Mouse (Mus musculus) hindbrain, postnatal 0 days (tissue): ENCODE data around the gene Tbc1d1. TPM values are rescaled to one million over a fixed set of nuclear protein-coding genes. Genes with fewer than 3 reads are reported as not detected.

Source experiments
- ATAC-seq: fragments of 200-750 bp; cut with Nextera tagmentation; 2 replicates; pipeline ENCODE4 v1.8.0; 2017; ENCODE audit warnings: mild to moderate bottlenecking, moderate TSS enrichment, moderate library complexity
- DNase-seq: peaks from one replicate; pipeline ENCODE4 v3.0.0-alpha.2; 2015; ENCODE audit warnings: low spot score
- H3K27ac ChIP-seq: fragments of 300-500 bp; sonication (generic); 2 replicates; pipeline ENCODE4 v1.5.1; 2014; ENCODE audit warnings: mild to moderate bottlenecking
- H3K27me3 ChIP-seq: fragments of 300-500 bp; sonication (generic); 2 replicates; pipeline ENCODE4 v1.6.1; 2014; ENCODE audit warnings: low read length, mixed read lengths; ENCODE audit not compliant: insufficient read depth
- H3K36me3 ChIP-seq: fragments of 300-500 bp; sonication (generic); 2 replicates; pipeline ENCODE4 v1.6.1; 2014; ENCODE audit warnings: low read length, mixed read lengths; ENCODE audit not compliant: insufficient read depth
- H3K4me1 ChIP-seq: fragments of 300-500 bp; sonication (generic); 2 replicates; pipeline ENCODE4 v1.6.1; 2014; ENCODE audit warnings: antibody characterized with exemption, low read length, mixed read lengths; ENCODE audit not compliant: insufficient read depth
- H3K4me2 ChIP-seq: fragments of 300-500 bp; sonication (generic); 2 replicates; pipeline ENCODE4 v1.6.1; 2014; ENCODE audit warnings: low read depth, mild to moderate bottlenecking, low read length, moderate library complexity, mixed read lengths
- H3K4me3 ChIP-seq: fragments of 300-500 bp; sonication (generic); 2 replicates; pipeline ENCODE4 v1.5.1; 2014; ENCODE audit warnings: low read length
- H3K9ac ChIP-seq: fragments of 300-500 bp; sonication (generic); replicated peaks from 2 replicates; pipeline ENCODE4 v1.6.1; 2014; ENCODE audit warnings: mild to moderate bottlenecking, low read length, moderate library complexity, mixed read lengths
- H3K9me3 ChIP-seq: fragments of 300-500 bp; sonication (generic); 2 replicates; pipeline ENCODE4 v1.6.1; 2016; ENCODE audit warnings: low read length, mixed read lengths
- CTCF ChIP-seq: IDR thresholded peaks from 2 replicates; pipeline ENCODE4 v1.5.1; 2016; ENCODE audit warnings: antibody characterized with exemption, control low read depth, low read depth
- WGBS: fragments of 180-500 bp; shearing (Covaris S2); extraction: QIAGEN DNeasy Blood & Tissue Kit; methylation state at CpG from one replicate; pipeline ENCODE4 v1.1.7; 2014; 5-methylcytosine and 5-hydroxymethylcytosine counted together
- polyA plus RNA-seq: library from polyadenylated mRNA; unstranded; fragments of >200 nt; fragmentation: Nextera tagmentation; extraction: Ambion mirVana; gene quantifications from 2 replicates; pipeline ENCODE4 v1.2.1, GENCODE M21; 2015
- total RNA-seq: library from RNA; depleted of rRNA; stranded (reverse); fragments of >200 nt; gene quantifications from 2 replicates; pipeline ENCODE4 v1.2.3, GENCODE M21; 2014

Tbc1d1 gene
- total and polyA plus RNA-seq, 2 experiments from 2014 or later = 7.2 to 19.2 TPM

DNA sequence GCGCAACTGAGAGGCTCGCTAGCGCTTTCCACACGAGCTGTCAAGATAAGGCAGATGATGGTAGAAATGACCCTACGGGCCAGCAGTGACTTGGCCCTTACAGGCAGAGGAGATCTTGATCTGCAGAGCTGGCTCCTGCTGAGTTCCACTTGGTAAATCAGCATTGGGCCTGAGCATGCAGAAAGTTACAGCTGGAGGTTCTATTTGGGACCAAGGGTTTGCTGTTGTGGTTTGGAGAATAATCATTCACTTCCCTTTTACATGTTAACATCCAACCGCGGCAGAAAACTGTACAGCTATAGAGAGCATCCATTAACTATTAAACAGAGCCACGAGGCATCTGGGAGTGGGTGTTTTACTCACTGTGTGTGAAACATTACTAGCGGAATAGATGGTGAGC, 111.2 kb downstream of the Tbc1d1 start:
- 86% methylated on average over 9 of the region's 9 CpGs for WGBS
- TF ChIP-seq CTCF = no peak
- no peaks in the 10 kb centered on the region for H3K36me3 ChIP-seq
- no peaks in the 10 kb centered on the region for H3K27me3 ChIP-seq
- H3K4me2 ChIP-seq = no peak overlapping the region
- no peaks in the 10 kb centered on the region for H3K9me3 ChIP-seq
- no peak overlapping the region for H3K9ac ChIP-seq
- H3K27ac ChIP-seq = no peak overlapping the region
- H3K4me3 ChIP-seq = no peak overlapping the region
- H3K4me1 ChIP-seq = no peaks in the 10 kb centered on the region
- DNase-seq (no peak), ATAC-seq (no peak)

GRCm38 (mm10) chr5:64269669-64270068, 113.6 kb downstream of the Tbc1d1 start:
- ATAC-seq (no peak), DNase-seq (no peak)
- 27% methylated on average over 7 of the region's 7 CpGs for WGBS
- H3K4me2 ChIP-seq = no peak overlapping the region
- TF ChIP-seq CTCF = no peak
- H3K9me3 ChIP-seq = no peaks in the 10 kb centered on the region
- H3K4me1 ChIP-seq = no peaks in the 10 kb centered on the region
- H3K36me3 ChIP-seq = no peaks in the 10 kb centered on the region
- H3K9ac ChIP-seq = no peak overlapping the region
- no peak overlapping the region for H3K4me3 ChIP-seq
- H3K27me3 ChIP-seq = no peaks in the 10 kb centered on the region
- H3K27ac ChIP-seq = no peak overlapping the region

GRCm38 (mm10) chr5:64273517-64273916, 117.4 kb downstream of the Tbc1d1 start:
- Histone ChIP-seq H3K36me3 (no peaks in the 10 kb centered on the region), H3K4me3 (no peak overlapping the region), H3K4me2 (no peak overlapping the region), H3K27me3 (no peaks in the 10 kb centered on the region), H3K4me1 (no peaks in the 10 kb centered on the region), H3K9me3 (no peaks in the 10 kb centered on the region), H3K27ac (no peak overlapping the region), H3K9ac (no peak overlapping the region)
- ATAC-seq (no peak), DNase-seq (no peak)
- TF ChIP-seq CTCF = no peak
- WGBS = 80% methylated on average over 1 of the region's 1 CpGs

DNA sequence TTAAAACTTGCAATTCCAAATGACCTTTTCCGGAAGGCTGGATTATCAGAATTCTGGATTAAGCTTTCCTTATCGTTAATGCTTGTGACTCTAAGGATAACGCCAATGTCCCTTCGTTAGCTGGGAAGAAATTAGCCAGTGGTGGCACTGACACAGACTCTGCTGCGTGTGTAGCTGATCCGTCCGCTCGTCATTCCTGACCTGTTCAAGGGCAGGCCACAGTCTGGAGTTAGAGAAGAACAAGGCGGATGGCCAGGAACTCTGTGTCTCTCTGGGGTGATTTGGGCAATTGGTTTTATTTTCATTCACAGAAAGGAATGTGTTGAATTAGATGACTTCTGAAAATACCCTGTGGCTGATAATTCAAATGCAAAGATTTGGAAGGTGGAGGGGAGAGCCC, 118.2 kb downstream of the Tbc1d1 start:
- ATAC-seq = no peak
- Histone ChIP-seq H3K36me3 (no peaks in the 10 kb centered on the region), H3K4me2 (no peak overlapping the region), H3K4me1 (no peaks in the 10 kb centered on the region), H3K9ac (no peak overlapping the region), H3K27ac (no peak overlapping the region), H3K9me3 (no peaks in the 10 kb centered on the region), H3K4me3 (no peak overlapping the region), H3K27me3 (no peaks in the 10 kb centered on the region)
- TF ChIP-seq CTCF = no peak
- DNase-seq = no peak
- 87% methylated on average over 9 of the region's 9 CpGs for WGBS

DNA sequence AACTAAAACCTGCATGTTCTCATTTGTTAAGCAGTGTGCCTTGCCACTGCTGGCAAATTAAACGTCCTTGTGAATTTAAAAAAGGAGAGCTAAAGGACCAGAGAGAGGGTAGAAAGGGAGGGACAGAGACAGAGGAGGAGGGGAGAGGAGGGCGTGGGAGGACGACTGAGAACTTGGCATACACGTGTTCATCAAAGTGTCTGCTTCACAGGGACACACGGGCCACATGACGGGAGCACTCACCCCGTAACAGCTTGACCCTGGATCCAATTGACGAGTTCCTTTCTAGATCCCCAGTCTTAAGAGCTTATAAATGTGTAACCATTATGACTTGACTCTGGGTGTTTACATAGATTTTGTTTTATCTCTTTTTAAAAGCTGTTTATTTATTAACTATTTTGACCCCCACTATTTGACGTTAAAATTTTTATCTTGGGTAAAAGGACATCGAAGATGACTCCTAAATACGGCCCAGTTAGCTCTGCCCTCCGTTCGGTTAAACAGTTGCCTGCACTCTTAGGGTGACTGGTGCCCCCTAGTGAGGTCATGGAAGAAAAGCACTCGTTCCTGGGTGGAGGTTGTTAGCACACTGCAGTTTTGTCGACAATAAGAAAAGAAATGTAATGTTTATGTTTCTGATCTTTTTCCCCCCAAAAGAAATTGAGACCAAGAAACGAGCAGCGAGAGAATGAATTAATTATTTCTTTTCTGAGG, 118.8 kb downstream of the Tbc1d1 start:
- Histone ChIP-seq H3K27ac (no peak overlapping the region), H3K36me3 (no peaks in the 10 kb centered on the region), H3K9ac (no peak overlapping the region), H3K4me3 (no peak overlapping the region), H3K9me3 (no peaks in the 10 kb centered on the region), H3K27me3 (no peaks in the 10 kb centered on the region), H3K4me1 (no peaks in the 10 kb centered on the region), H3K4me2 (no peak overlapping the region)
- DNase-seq (peak; percentile 78), ATAC-seq (peak; percentile 85)
- 34% methylated on average over 17 of the region's 17 CpGs for WGBS
- TF ChIP-seq CTCF = peak; percentile 82

GRCm38 (mm10) chr5:64277646-64278191, 121.6 kb downstream of the Tbc1d1 start:
- Histone ChIP-seq H3K9ac (no peak overlapping the region), H3K36me3 (no peaks in the 10 kb centered on the region), H3K4me3 (no peak overlapping the region), H3K27ac (no peak overlapping the region), H3K27me3 (no peaks in the 10 kb centered on the region), H3K9me3 (no peaks in the 10 kb centered on the region), H3K4me1 (no peaks in the 10 kb centered on the region), H3K4me2 (no peak overlapping the region)
- 86% methylated on average over 7 of the region's 7 CpGs for WGBS
- no peak for ATAC-seq
- no peak for DNase-seq
- TF ChIP-seq CTCF = no peak

DNA sequence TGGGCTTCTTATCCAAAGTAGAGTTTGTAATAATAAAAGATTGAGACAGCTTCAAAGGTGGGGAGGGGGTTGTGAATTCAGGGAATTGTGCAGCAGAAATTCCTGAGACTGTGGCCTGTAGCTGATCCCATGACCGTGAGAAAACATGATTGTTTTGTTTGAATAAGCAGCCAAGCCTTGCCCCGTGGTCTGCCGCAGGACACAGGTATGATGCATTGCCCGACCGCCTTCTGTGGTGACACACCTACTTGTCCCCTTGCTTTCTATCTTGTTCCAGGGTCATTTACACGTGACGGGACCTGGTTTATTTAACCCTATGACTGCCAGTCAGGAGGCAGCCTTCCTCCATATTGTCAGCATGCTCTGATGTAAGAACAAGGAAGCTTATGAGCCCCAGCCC, 123.6 kb downstream of the Tbc1d1 start:
- H3K27ac ChIP-seq = no peak overlapping the region
- H3K27me3 ChIP-seq = no peaks in the 10 kb centered on the region
- H3K4me2 ChIP-seq = no peak overlapping the region
- no peaks in the 10 kb centered on the region for H3K9me3 ChIP-seq
- 59% methylated on average over 7 of the region's 7 CpGs for WGBS
- ATAC-seq (no peak), DNase-seq (no peak)
- TF ChIP-seq CTCF = no peak
- no peaks in the 10 kb centered on the region for H3K36me3 ChIP-seq
- H3K4me3 ChIP-seq = no peak overlapping the region
- H3K4me1 ChIP-seq = no peaks in the 10 kb centered on the region
- no peak overlapping the region for H3K9ac ChIP-seq
